Mouse (Mus musculus) heart, postnatal 0 days (tissue): ENCODE measurements around the gene Pmel.

ENCODE experiments used
- CTCF ChIP-seq: IDR thresholded peaks from 2 replicates; pipeline ENCODE4 v1.5.1; 2016; ENCODE audit warnings: antibody characterized with exemption, control low read depth, low read depth
- EP300 ChIP-seq: IDR thresholded peaks from 2 replicates; pipeline ENCODE4 v1.6.1; 2016; ENCODE audit warnings: antibody characterized with exemption, low read depth

GRCm38 (mm10) chr10:128731992-128732391 is 28.0 kb downstream of the Pmel start:
- TF ChIP-seq CTCF (no peak), EP300 (no peak)
